Mouse (Mus musculus) heart, embryonic 12.5 days (tissue): ENCODE results near the gene Nufip2. TPM values are rescaled to one million over a fixed set of nuclear protein-coding genes. Genes with fewer than 3 reads are reported as not detected.
"Not testable (repeated sequence)": the region's sequence is repeated elsewhere in the genome, so short reads cannot be mapped to it uniquely, and the experiment has no call there.

Experiments
- ATAC-seq: fragments of 200-750 bp; cut with Nextera tagmentation; 2 replicates; pipeline ENCODE4 v1.8.0; 2017; ENCODE audit warnings: moderate TSS enrichment, moderate library complexity; ENCODE audit not compliant: insufficient number of reproducible peaks, low FRiP score
- H3K27ac ChIP-seq: fragments of 300-500 bp; sonication (generic); 2 replicates; pipeline ENCODE4 v1.5.1; 2016; ENCODE audit warnings: mild to moderate bottlenecking, moderate library complexity; ENCODE audit not compliant: poor library complexity, severe bottlenecking
- H3K27me3 ChIP-seq: fragments of 300-500 bp; sonication (generic); replicated peaks from 2 replicates; pipeline ENCODE4 v1.6.1; 2016; ENCODE audit warnings: mild to moderate bottlenecking, moderate library complexity
- H3K36me3 ChIP-seq: fragments of 300-500 bp; sonication (generic); 2 replicates; pipeline ENCODE4 v1.6.1; 2016; ENCODE audit warnings: mild to moderate bottlenecking, moderate library complexity
- H3K4me1 ChIP-seq: fragments of 300-500 bp; sonication (generic); replicated peaks from 2 replicates; pipeline ENCODE4 v1.6.1; 2016; ENCODE audit warnings: mild to moderate bottlenecking
- H3K4me2 ChIP-seq: fragments of 300-500 bp; sonication (generic); 2 replicates; pipeline ENCODE4 v1.6.1; 2016; ENCODE audit warnings: mild to moderate bottlenecking, moderate library complexity
- H3K4me3 ChIP-seq: fragments of 300-500 bp; sonication (generic); 2 replicates; pipeline ENCODE4 v1.5.1; 2016; ENCODE audit warnings: mild to moderate bottlenecking
- H3K9ac ChIP-seq: fragments of 300-500 bp; sonication (generic); 2 replicates; pipeline ENCODE4 v1.6.1; 2016; ENCODE audit warnings: mild to moderate bottlenecking, moderate library complexity
- H3K9me3 ChIP-seq: fragments of 300-500 bp; sonication (generic); replicated peaks from 2 replicates; pipeline ENCODE4 v1.6.1; 2016; ENCODE audit warnings: mild to moderate bottlenecking, moderate library complexity
- WGBS: fragments of 180-500 bp; shearing (Covaris S2); methylation state at CpG from one replicate; pipeline ENCODE4 v1.1.7; 2016; 5-methylcytosine and 5-hydroxymethylcytosine counted together
- polyA plus RNA-seq: library from polyadenylated mRNA; unstranded; fragments of >200 nt; fragmentation: Nextera tagmentation; extraction: Ambion mirVana; gene quantifications from 2 replicates; pipeline ENCODE4 v1.2.1, GENCODE M21; 2016

Gene Nufip2
- polyA plus RNA-seq, 1 experiment from 2014 or later: 4.4 TPM

DNA sequence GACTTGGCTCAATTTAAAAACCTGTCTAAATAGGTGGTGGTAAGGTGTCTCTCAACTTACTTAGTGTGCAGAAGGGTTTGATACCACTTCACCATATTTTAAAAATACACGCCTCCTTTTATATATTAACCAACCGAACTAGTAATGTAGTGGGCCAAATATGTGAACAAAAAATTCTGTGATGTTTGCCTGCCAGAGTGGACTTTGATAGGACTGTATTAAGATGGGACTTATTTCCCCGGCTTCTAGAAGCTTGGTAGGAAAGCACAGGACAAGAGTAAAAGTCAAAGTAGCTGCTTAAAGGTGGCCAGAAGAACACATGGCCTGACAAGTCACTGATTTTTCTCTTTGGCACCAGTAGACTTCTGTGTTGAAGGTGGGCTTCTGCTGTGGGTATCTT, 27.8 kb downstream of the Nufip2 start:
- no peak for ATAC-seq
- peaks cover 15% of the 10 kb centered on the region for H3K36me3 ChIP-seq
- no peak overlapping the region for H3K9ac ChIP-seq
- no peak overlapping the region for H3K27ac ChIP-seq
- H3K4me1 ChIP-seq: 0 out of 2 replicates have a peak, but pooled peaks cover 6% of the 10 kb centered on the region
- WGBS: 94% methylated on average over 3 of the region's 3 CpGs
- no peaks in the 10 kb centered on the region for H3K27me3 ChIP-seq
- no peak overlapping the region for H3K4me2 ChIP-seq
- no peaks in the 10 kb centered on the region for H3K9me3 ChIP-seq
- no peak overlapping the region for H3K4me3 ChIP-seq

DNA sequence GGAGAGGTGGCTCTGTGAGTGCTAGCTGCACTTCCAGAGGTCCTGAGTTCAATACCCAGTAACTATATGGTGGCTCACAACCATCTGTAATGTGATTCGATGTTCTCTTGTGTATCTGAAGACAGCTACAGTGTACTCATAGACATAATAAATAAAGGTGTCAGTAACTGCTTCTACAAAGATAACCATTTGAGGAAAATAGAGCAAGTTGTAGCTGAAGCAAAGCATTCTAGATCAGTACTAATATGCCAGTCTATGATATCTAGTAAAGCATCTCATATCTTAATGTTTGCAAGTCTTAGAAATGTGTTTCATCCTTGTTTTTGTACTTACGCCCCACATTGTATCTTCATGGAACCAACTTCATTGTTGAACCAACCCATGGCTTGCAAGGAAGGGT, 33.1 kb downstream of the Nufip2 start:
- ATAC-seq: no peak
- H3K9ac ChIP-seq: no peak overlapping the region
- no peak overlapping the region for H3K4me2 ChIP-seq
- H3K9me3 ChIP-seq: no peaks in the 10 kb centered on the region
- 88% methylated on average over 2 of the region's 2 CpGs for WGBS
- no peaks in the 10 kb centered on the region for H3K4me1 ChIP-seq
- no peak overlapping the region for H3K4me3 ChIP-seq
- no peak overlapping the region for H3K27ac ChIP-seq
- H3K36me3 ChIP-seq: peaks cover 6% of the 10 kb centered on the region; the same call in 1 of the 2 replicates
- H3K27me3 ChIP-seq: no peaks in the 10 kb centered on the region

- Histone ChIP-seq H3K4me3 (no peak overlapping the region), H3K9me3 (no peaks in the 10 kb centered on the region), H3K9ac (no peak overlapping the region), H3K27ac (no peak overlapping the region), H3K36me3 (peaks cover 6% of the 10 kb centered on the region; the same call in 1 of the 2 replicates), H3K4me1 (no peaks in the 10 kb centered on the region), H3K4me2 (no peak overlapping the region), H3K27me3 (no peaks in the 10 kb centered on the region)
- no peak for ATAC-seq
- 87% methylated on average over 4 of the region's 4 CpGs for WGBS
These were observed 35.4 kb downstream of the Nufip2 start for GRCm38 (mm10) chr11:77721389-77721788.

GRCm38 (mm10) chr11:77724766-77725165, 38.8 kb downstream of the Nufip2 start:
- Histone ChIP-seq H3K4me1 (0 out of 2 replicates have a peak, but pooled peaks cover 4% of the 10 kb centered on the region), H3K4me3 (no peak overlapping the region), H3K36me3 (0 out of 2 replicates have a peak, but pooled peaks cover 4% of the 10 kb centered on the region), H3K9ac (no peak overlapping the region), H3K27ac (no peak overlapping the region), H3K4me2 (no peak overlapping the region), H3K27me3 (no peaks in the 10 kb centered on the region), H3K9me3 (no peaks in the 10 kb centered on the region)
- ATAC-seq: no peak
- 78% methylated on average over 7 of the region's 7 CpGs for WGBS

- H3K9me3 ChIP-seq: no peaks in the 10 kb centered on the region
- no peak within 1 kb of the TSS for H3K27ac ChIP-seq
- 47% methylated on average over 7 of the region's 7 CpGs for WGBS
- H3K36me3 ChIP-seq: 0 out of 2 replicates have a peak, but pooled peaks cover 4% of the 10 kb centered on the region
- no peak within 1 kb of the TSS for H3K9ac ChIP-seq
- ATAC-seq: no peak
- H3K27me3 ChIP-seq: no peaks in the 10 kb centered on the region
- no peak within 1 kb of the TSS for H3K4me3 ChIP-seq
- H3K4me1 ChIP-seq: 0 out of 2 replicates have a peak, but pooled peaks cover 4% of the 10 kb centered on the region
- no peak within 1 kb of the TSS for H3K4me2 ChIP-seq
These were observed 39.2 kb downstream of the Nufip2 start, which contains the start of gene Cryba1 for GRCm38 (mm10) chr11:77725183-77725582. Gene Cryba1 (minus strand): TSS chr11:77725283.

- no peak overlapping the region for H3K4me2 ChIP-seq
- no peaks in the 10 kb centered on the region for H3K27me3 ChIP-seq
- no peaks in the 10 kb centered on the region for H3K36me3 ChIP-seq
- 0 out of 2 replicates have a peak, but pooled peaks cover 6% of the 10 kb centered on the region for H3K4me1 ChIP-seq
- H3K27ac ChIP-seq: no peak overlapping the region
- WGBS: 65% methylated on average over 2 of the region's 2 CpGs
- ATAC-seq: no peak
- H3K4me3 ChIP-seq: no peak overlapping the region
- no peak overlapping the region for H3K9ac ChIP-seq
- H3K9me3 ChIP-seq: no peaks in the 10 kb centered on the region
These were observed 42.6 kb downstream of the Nufip2 start for GRCm38 (mm10) chr11:77728587-77728986.

DNA sequence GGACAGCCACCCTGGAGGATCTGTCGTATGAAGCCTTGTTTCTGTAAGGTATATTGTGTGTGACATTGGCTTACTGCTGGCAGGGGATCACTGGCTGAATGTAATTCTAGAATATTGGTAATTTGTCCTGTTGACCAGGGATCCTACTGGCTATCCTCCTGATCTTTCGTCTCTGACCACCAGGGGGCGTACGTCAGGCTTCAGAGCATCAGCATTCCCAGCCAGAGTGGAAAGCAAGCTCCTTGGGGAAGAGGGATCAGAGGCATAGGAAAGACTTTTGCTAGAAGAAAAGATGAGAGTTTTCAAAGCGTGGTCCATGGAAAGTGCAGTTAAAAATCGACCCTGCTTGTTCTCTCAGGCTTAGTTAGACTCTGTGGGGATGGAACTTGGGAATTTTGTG, 51.3 kb downstream of the Nufip2 start:
- no peaks in the 10 kb centered on the region for H3K9me3 ChIP-seq
- no peak overlapping the region for H3K4me2 ChIP-seq

DNA sequence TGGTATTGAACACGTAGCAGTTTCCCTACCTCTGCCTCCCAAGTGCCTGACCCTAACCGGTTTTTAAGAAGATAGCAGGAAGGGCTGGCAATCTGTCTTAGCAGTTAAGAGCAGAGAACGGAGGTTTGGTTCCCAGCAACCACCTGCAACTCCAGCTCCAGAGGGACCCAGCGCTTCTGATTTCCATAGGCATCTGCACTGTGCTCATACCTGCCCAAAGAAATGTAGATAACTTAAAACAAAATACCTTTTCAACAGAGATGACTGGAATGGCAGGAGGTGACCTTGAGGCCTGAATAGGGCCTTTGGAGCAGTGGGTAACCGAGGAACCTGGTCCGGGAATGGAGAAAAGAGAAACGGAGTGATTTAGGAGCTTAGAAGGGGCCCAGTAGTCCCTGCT, 52.6 kb downstream of the Nufip2 start:
- Histone ChIP-seq H3K36me3 (no peaks in the 10 kb centered on the region), H3K9me3 (no peaks in the 10 kb centered on the region), H3K27ac (no peak overlapping the region), H3K27me3 (no peaks in the 10 kb centered on the region), H3K4me3 (no peak overlapping the region), H3K4me1 (0 out of 2 replicates have a peak, but pooled peaks cover 2% of the 10 kb centered on the region), H3K4me2 (no peak overlapping the region), H3K9ac (no peak overlapping the region)
- no peak for ATAC-seq
- 54% methylated on average over 7 of the region's 7 CpGs for WGBS

More for the DNA sequence above, 51.3 kb downstream of the Nufip2 start:
- no peaks in the 10 kb centered on the region for H3K27me3 ChIP-seq
- ATAC-seq: no peak
- H3K36me3 ChIP-seq: no peaks in the 10 kb centered on the region
- no peak overlapping the region for H3K27ac ChIP-seq
- no peak overlapping the region for H3K9ac ChIP-seq
- under 1% methylated on average over 6 of the region's 6 CpGs for WGBS
- no peak overlapping the region for H3K4me3 ChIP-seq
- 0 out of 2 replicates have a peak, but pooled peaks cover 3% of the 10 kb centered on the region for H3K4me1 ChIP-seq

GRCm38 (mm10) chr11:77743966-77744365, 58.0 kb downstream of the Nufip2 start:
- 31% methylated on average over 6 of the region's 6 CpGs for WGBS
- no peak overlapping the region for H3K9ac ChIP-seq
- H3K36me3 ChIP-seq: no peaks in the 10 kb centered on the region
- no peaks in the 10 kb centered on the region for H3K27me3 ChIP-seq
- H3K4me3 ChIP-seq: no peak overlapping the region
- H3K4me2 ChIP-seq: no peak overlapping the region
- no peak for ATAC-seq
- H3K27ac ChIP-seq: no peak overlapping the region
- no peaks in the 10 kb centered on the region for H3K4me1 ChIP-seq
- no peaks in the 10 kb centered on the region for H3K9me3 ChIP-seq

DNA sequence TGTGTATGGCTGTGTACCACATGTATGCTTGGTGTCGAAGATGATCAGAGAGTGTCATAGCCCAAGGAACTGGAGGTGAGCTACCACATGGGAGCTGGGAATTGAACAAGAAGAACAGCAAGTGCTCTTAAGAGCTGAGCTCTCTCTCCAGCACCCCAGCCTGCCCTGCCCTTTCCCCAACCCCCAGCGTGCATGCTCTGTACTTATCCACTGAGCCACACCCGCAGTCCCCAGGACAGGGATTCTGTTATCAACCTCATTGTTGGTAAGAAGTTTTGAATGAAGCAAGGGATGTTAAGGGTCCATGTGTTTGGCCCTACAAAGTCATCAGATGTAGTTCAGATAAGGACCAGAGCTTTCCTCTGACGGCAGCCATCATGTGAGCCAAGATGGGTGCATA, 60.7 kb downstream of the Nufip2 start:
- Histone ChIP-seq H3K4me3 (no peak overlapping the region), H3K4me2 (no peak overlapping the region), H3K27me3 (no peaks in the 10 kb centered on the region), H3K9me3 (no peaks in the 10 kb centered on the region), H3K27ac (no peak overlapping the region), H3K36me3 (no peaks in the 10 kb centered on the region), H3K9ac (no peak overlapping the region), H3K4me1 (no peaks in the 10 kb centered on the region)
- WGBS: 74% methylated on average over 4 of the region's 4 CpGs
- no peak for ATAC-seq

DNA sequence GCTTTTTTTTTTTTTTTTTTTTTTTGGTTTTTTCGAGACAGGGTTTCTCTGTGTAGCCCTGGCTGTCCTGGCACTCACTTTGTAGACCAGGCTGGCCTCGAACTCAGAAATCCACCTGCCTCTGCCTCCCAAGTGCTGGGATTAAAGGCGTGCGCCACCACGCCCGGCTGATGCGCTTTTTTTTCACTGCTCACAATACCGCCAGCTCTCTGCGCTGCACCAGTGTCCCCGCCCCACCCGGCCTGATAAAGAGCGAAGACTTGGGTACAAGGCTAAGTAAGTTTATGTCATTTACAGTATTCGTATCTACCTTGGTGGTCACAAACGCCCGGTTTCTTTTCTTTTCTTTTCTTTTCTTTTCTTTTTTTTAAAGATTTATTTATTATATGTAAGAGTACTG, 61.1 kb downstream of the Nufip2 start:
- 89% methylated on average over 14 of the region's 15 CpGs for WGBS
- H3K9ac ChIP-seq, H3K4me2 ChIP-seq, H3K27me3 ChIP-seq, ATAC-seq, H3K36me3 ChIP-seq, H3K9me3 ChIP-seq, H3K27ac ChIP-seq, H3K4me1 ChIP-seq, H3K4me3 ChIP-seq: not testable (repeated sequence)

DNA sequence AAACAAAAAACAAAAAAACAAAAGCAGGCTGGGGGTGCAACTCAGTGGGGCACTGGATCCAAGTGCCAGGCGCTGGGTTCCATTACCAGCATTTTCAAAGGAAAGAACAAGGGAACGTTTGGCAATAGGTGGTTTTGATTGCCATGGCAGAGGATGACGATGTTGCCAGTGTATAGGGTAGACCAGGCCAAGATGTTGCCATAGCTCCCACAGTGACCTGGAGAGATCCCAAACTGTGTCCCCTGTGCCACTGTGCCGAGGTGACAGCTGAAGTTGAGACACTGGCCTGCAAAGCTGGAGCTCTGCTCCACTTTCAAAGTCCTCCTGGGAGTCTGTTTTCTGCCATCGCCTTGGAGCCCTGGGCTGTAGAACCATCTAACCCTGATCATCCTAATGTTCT, 63.0 kb downstream of the Nufip2 start:
- H3K36me3 ChIP-seq: no peaks in the 10 kb centered on the region
- H3K4me2 ChIP-seq: no peak overlapping the region
- no peaks in the 10 kb centered on the region for H3K9me3 ChIP-seq
- no peak overlapping the region for H3K9ac ChIP-seq
- H3K4me1 ChIP-seq: no peaks in the 10 kb centered on the region
- no peak for ATAC-seq
- H3K27me3 ChIP-seq: no peaks in the 10 kb centered on the region
- no peak overlapping the region for H3K4me3 ChIP-seq
- H3K27ac ChIP-seq: no peak overlapping the region
- WGBS: 82% methylated on average over 5 of the region's 5 CpGs
